Mouse (Mus musculus) G1E-ER4 (cell line): ENCODE data around the gene E2f1. TPM values are rescaled to one million over a fixed set of nuclear protein-coding genes. Genes with fewer than 3 reads are reported as not detected.

Experiments
- GATA1 ChIP-seq: IDR thresholded peaks from one replicate; pipeline ENCODE4 v1.8.0; 2012; ENCODE audit warnings: low read length, inconsistent platforms
- polyA plus RNA-seq: library from polyadenylated mRNA; stranded (reverse); fragments of >175 nt; gene quantifications from 2 replicates; pipeline ENCODE4 v1.2.3, GENCODE M21; 2012

The E2f1 gene
- polyA plus RNA-seq, 1 experiment: 90.7 TPM

DNA sequence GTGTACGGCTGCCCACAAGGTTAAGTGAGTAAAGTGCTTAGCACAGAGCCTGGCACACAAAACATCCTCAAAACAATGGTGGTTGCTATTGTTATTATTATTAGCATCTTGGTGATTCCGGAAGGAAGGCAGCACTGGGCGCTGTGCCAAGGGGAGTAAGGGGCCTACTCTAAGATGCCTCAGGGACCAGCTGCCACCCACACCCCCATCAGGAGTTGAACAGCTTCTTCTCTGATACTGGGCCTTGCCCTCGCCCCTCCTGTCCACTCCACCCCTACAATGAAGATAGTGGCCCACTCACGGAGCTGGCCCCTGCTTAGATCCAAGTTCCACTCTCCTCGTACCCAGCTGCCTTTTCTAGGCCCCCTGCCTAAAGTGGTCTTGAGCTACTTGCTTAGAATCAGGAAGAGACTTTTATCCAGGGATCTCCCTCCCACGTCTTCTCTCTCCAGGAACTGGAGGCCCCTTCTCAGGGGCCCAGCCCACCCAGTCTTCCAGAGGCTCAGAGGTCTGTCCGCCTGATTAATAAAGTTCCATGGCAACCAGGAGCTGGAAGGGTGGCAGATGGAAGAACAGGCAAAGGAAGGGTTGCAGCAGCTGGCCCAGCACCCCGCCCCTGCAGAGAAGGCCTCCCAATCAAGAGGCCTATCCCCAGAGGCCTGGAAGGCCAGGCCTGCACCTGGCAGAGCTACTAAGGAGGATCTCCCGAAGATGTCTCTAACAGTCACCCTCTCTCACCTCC is 1.2 kb downstream of the E2f1 start:
- no peak for TF ChIP-seq GATA1

DNA sequence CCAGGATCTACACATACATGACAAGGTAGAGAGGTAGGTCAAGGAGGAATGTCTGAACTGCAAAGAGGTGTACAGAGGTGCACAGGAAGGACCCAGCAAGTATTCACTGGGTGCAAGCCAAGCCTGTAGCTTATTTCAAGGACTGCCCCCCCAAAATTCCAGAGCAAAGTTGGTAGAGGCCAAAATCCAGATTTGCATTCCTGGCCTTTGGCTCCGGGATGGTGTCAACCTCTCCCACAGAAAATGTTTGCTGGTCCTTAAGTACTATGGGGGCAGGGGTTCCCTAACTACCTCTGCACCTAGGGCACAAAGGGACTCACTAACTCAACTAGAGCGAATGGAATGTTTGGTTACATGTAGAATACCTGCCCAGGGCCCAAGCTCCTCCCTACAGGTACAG is 1.9 kb downstream of the E2f1 start:
- no peak for TF ChIP-seq GATA1

DNA sequence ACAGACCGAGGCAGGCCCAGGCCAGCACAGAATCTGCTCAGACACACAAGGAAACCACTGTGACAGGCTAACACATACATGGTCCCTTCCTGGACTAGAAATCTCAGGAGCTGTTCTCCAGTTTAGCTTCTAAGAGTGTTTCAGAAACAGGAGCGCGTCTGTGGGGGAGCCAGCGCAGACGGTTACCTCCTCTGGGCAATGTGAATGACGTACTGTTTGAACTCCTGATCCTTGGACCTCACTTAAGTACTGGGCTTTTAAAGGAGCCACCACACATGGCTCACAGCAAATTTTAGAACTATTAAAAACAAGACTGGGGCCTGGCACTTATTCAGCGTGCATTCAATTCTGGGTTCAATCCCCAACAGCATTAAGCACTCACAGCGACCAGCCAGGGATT is 3.1 kb downstream of the E2f1 start:
- no peak for TF ChIP-seq GATA1

DNA sequence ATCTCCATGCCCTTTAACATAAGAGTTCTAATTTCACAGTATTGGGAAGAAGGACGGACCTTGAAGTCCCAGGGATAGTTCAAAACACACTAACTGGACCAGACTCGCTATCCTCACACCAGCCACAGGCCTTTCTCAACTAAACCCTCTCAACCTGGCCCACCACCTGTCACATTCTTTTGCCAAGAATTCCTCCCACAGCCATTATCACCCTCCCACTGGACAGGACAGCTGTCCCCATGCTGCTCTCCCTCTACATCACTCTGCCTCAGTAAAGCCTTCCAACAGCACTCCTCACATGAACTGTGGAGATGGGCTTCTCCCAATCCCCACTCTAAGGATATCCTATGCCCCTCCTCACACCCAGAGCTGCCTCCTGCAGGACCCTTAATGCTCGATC is 4.1 kb downstream of the E2f1 start:
- TF ChIP-seq GATA1: no peak

DNA sequence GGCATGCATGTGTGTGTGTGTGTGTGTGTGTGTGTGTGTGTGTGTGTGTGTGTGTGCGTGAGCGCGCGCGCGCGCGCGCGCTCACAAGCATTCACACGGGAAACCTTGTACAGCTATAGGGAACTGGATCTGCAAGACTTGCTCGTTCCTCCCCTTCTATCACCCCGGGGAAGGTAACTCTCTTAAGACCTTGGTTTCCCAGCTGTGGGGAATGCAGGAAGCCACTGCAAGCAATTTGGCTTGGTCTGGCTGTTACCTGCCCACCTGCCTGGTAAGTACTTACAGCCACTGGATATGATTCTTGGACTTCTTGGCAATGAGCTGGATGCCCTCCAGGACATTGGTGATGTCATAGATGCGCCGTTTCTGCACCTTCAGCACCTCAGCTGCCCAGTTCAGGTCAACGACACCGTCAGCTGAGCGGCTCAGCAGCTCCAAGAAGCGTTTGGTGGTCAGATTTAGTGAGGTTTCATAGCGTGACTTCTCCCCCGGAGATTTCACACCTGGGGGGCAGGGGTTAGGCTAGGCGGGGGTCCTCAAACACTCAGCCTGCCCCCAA is 6.0 kb downstream of the E2f1 start:
- TF ChIP-seq GATA1: no peak

DNA sequence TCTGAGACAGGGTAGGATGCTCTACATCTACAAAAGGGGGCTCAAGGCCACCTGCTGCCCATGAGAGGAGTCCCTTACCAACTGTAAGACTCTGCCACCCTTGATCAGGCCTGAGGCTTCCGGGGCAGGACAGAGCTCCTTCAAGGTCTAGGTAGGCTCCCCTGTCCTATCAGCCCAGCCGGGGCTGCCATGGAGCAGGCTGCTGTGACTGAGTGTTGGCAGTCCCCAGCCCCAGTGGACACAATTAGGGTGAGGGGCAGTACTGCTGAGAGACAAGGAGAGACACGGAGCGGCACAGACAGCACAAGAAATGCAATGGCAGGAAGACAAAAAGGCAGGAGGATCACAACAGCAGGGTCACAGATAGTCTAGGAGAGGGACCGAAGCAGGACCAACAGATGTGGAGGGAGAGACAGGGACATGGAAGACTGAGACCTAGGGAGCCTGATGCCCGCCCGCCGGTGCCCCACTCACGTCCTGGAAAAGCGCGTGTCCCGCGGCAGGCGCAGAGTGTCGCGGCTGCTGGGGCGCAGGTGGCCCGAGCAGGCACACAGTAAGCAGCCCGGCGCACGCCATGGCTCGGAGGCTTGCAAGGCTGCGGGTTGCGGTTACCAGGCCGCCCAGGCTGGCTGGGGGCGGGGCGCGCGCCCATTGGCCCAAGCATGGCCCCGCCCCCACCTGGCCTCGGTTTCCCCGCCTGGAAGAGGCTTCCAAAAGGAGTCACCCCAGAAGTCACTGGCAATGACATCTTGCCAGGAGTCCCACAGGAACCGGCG is 11.2 kb downstream of the E2f1 start, which contains the start of gene Necab3:
Gene Necab3, minus strand, starts transcription at position 627 of the 776 bp plus-strand sequence.
- TF ChIP-seq GATA1: no peak

DNA sequence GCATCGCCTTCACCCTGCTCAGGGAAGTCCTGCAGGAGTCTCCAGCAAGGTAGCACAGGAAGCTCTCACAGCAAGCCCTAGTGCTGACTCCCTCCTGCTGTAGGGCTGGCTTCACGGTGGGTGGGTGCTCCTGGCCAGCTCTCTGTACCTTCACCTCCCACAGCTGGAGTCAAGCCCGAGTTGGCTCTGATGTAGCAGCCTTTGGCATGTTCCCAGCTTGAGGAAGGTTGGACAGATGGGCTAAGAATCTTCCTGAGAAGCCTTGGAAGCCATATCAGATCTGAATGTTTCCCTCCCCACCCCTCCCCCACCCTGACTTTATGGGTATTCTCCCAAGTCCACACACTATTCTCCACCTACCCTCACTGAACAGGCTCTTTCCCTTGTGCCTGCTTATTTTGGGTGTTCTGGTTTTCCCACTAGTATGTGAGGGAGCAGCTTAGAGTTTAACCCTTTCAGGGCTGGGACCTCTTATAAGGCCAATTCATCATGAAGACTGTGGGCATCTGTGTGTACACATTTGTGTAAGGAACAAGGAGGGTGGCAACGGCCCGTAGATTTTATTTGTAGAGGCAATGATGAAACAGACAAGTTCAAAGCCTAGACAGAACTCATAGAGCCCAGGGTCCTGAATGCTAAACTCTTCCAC is 12.4 kb downstream of the E2f1 start:
- no peak for TF ChIP-seq GATA1

DNA sequence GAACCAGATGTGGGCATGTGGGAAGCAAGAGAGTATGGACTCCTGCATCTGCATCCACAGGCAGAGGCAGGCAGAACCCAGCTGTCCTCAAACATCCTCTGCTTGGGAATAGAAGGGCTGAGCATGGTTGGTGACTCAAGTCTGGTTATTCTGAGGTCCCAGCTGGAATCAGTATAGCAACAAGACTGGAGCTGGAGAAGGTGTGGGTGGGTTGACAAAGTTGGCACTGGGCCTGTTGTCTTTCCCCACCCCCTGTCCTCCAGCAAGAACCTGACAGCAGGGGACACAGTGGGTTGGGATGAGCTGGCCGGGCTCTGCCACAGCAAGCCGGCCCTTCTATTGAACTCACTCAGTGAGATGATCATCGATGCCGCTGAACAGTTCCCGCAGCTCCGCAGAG is 14.5 kb downstream of the E2f1 start:
- no peak for TF ChIP-seq GATA1

DNA sequence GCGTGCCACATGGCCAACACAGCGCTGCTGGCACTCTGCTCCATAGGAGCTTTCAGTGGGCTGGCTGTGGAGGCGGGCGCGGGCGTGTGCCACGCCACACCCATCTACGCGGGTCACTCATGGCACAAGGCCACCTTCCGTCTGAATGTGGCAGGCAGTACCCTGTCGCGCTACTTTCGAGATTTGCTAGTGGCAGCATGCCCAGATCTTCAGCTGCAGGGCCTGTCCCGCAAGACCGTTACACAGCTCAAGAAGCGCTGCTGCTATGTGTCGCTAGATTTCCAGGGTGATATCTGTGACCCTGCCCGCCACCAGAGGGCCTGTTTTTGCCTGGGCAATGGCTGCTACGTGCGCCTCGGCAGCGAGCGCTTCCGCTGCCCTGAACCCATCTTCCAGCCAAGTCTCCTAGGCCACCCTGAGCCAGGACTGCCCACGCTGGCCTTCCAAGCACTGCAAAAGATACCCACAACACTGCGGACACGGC is 17.2 kb downstream of the E2f1 start:
- no peak for TF ChIP-seq GATA1

DNA sequence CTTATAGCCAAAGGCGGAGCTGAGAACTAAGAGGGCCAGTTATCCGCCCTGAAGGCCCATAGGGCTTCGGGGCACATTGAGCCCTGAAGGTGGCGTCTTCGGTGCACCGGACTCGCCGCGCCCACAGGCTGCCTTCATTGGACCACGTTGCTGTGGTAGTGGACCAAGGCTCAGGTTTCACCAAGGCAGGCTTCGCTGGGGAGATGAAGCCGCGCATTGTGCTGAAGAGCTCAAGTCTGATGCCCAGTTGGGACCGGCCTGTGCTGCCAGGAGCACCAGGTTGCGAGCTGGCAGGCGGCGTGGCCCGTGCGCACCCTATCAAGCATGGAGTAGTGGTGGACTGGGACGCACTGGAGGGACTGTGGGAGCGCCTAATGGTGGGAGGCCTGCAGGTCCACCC is 17.8 kb downstream of the E2f1 start:
- TF ChIP-seq GATA1: no peak

DNA sequence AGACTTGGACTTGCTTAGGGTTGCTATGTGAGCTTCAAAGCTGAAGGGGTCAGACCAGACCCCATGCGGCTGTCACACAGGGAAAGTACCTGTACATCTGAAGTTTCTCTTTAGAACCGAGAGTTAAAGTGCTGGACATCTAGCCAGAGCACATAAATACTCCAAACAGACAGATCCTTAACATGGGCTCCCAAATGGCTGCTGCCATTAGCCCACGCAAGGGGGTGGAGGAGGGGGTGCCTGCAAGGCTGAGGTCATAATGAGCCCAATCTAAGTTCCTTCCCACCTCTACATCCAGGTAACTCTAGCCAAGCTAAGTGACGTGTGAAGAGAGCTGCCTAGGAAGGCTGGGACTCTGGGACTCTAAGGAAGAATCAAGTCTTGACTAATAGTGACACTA is 18.2 kb downstream of the E2f1 start, which contains the start of gene Actl10:
Gene Actl10, plus strand, starts transcription at position 301 of the 400 bp plus-strand sequence.
- TF ChIP-seq GATA1: no peak

DNA sequence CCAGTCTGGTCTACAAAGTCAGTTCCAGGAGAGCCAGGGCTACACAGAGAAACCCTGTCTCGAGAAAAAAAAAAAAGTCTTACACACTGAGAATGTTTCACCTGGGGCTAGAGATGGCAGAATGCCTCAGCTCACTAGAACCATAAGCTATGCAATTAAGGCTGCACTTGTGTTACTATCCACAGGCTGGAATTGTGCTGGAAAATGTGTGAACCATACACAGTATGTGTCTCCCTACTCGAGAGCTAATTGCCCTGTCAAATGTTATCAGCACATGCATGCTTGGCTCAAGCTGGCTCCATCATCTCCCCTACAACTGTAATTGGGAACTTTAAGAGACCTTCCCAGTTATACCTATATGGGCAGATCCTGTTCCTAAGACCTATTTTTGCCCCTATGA is 18.8 kb downstream of the E2f1 start:
- no peak for TF ChIP-seq GATA1

DNA sequence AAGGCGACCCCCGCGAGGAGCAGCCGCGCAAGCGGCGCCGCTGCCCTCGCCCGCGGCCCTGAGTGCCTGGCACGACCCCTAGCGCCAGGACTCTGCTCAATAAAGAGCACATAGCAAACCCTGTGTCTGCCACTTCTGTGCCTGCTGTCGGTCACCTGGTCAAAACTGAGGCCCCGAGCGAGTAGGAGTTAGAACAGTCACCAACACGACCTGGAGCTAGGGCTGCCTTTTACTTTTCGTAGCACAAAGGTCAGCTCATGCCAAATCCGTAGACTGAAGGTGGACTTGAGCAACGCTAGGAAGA is 19.9 kb downstream of the E2f1 start:
- TF ChIP-seq GATA1: no peak

DNA sequence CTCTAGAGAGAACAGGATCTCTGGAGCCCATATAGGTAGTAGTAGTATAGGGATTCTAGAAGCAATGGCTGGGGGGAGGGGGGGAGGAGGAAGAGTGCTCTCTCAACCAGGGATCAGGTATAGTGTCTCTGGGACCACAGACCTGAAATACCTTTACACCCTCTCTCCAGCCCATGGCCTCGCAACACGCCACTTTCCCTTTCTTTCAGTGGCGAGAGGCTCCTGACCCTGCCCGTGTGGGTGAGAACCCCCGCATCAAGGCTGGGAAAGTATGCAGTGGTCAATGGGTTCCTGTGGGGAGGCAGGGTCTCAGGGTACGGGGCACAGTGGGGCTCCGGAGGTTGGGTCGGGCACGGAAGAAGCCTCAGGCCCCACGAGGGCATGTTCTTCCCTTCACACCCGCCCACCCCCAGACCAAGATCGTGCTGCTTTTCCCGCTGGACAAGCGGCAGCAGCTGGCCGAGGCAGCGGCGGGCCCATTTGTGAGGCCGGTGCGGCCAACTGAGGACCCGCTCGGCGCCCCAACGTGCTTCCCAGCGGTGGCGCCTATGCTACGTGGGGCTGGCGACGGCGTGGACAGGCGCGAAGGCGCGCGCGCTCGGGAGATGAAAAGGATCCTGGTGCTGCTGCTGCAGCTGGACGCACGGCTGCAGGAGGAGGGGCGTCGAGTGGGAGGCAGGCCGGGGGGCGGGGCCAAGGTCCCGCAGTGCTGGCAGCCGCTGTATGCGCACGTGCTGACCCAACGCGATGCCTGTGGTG is 20.4 kb downstream of the E2f1 start:
- no peak for TF ChIP-seq GATA1

DNA sequence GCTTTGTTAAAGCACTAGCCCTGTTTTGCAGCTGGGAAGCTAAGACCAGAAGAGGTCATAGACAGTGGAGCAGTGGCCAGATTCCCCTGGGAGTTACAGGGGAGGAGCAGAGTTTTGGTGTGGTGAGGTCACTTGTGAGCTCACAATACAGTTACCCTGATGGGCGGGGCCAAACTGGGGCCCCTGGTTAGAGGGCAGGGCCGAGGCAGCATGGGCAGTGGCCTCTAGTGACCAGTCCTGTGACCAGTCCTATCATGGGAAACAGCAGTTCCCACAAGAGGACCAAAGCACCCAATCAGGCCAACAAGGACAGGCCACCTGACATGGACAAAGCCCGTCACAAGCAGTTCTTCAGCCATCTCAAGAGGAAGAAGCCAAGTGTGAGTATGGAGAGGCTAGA is 21.0 kb downstream of the E2f1 start:
- no peak for TF ChIP-seq GATA1
